Mouse (Mus musculus) spleen, adult 18-20 months (tissue): ENCODE measurements around the gene Scg5.

Experiments used
- DNase-seq, 2 experiments: peaks; one replicate each; pipeline ENCODE4 v3.0.0; 2022; ENCODE audit warnings: mixed read lengths in 2 of 2

Scg5 gene

GRCm38 (mm10) chr2:113749309-113749708 lies 79.6 kb downstream of the Scg5 start:
- no peak for DNase-seq

- DNase-seq, result no peak
Observed at GRCm38 (mm10) chr2:113728581-113728980, 100.3 kb downstream of the Scg5 start.
